Mouse (Mus musculus): Measurements from ENCODE around the gene 2310034G01Rik. TPM values are rescaled to one million over a fixed set of nuclear protein-coding genes. Genes with fewer than 3 reads are reported as not detected.

The 2310034G01Rik gene
- polyA plus RNA-seq, 1 experiment from 2014 or later = 1.7 TPM

DNA sequence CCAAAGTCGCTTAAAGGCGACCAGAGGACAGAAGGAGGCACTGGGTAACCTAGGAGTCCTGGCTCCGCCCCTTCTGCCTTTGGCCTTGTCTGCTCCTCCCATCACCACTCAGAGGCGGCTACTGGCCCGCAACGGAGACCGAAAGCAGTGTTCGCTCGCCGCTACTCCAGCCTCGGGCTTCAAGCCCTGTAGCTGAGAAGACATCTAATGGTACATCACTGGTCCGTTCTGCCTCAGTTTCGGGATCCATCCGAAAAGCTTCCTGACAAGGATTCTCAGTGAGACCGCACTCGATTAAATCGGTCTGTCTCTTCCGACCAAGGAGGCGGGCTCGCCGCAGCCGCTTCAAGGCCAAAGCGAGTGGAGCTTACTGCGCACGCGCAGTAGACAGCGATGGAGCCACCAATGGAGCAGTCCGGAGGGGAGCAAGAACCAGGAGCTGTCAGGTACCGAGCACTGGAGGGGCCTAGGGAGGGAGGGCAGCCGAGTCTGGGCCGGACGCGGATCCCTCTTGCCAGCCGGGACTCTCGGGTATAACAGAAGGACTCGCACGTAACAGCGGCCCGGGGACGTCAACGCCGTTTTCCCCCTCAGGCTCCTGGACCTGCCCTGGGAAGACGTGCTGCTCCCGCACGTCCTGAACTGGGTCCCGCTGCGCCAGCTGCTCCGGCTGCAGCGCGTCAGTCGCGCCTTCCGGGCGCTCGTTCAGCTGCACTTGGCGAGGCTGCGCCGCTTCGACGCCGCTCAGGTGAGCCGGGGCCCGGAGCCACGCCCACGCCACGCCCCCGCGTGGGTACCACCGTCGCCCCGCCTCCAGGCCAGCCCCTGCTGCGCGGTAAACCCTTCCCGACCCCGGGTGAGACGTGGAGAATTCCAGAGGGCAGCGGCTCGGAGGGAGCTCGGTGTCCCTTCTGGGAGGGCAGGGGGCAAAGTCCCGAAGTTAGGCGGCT is 21.7 kb downstream of the 2310034G01Rik start, which contains the start of gene Fbxl15:
Gene Fbxl15 (plus strand): TSS at position 104 of the 950 bp plus-strand sequence.
- WGBS = under 1% methylated on average over 81 of the region's 81 CpGs
- ATAC-seq (ENCODE audit: low FRiP score) = peak; percentile 90
- Histone ChIP-seq H3K9me3 (ENCODE audit: control insufficient read depth, low read length) (no peaks in the 10 kb centered on the region), H3K36me3 (ENCODE audit: control insufficient read depth, insufficient read depth, low read length) (peaks cover 5% of the 10 kb centered on the region; the same call in 1 of the 2 replicates), H3K4me2 (replicated peaks; ENCODE audit: low read depth, low read length) (peak within 1 kb of the TSS; percentile 100), H3K4me1 (replicated peaks; ENCODE audit: control insufficient read depth, insufficient read depth, low read length) (peaks cover 15% of the 10 kb centered on the region), H3K4me3 (ENCODE audit: low read depth, low read length) (peak within 1 kb of the TSS; percentile 71), H3K9ac (ENCODE audit: low read depth, low read length) (peak within 1 kb of the TSS; percentile 76), H3K27ac (ENCODE audit: low read depth, low read length) (peak within 1 kb of the TSS; percentile 95), H3K27me3 (ENCODE audit: control insufficient read depth, insufficient read depth, low read length) (peaks cover 19% of the 10 kb centered on the region)
- peak; percentile 97 for DNase-seq (ENCODE audit: low spot score)

- ATAC-seq (ENCODE audit: low FRiP score) = peak; percentile 5; the same call in 1 of the 2 replicates
- peak overlapping the region; percentile 71 for H3K4me3 ChIP-seq (ENCODE audit: low read depth, low read length)
- WGBS = 33% methylated on average over 14 of the region's 14 CpGs
- peaks cover 25% of the 10 kb centered on the region for H3K27me3 ChIP-seq (ENCODE audit: control insufficient read depth, insufficient read depth, low read length)
- H3K9me3 ChIP-seq (ENCODE audit: control insufficient read depth, low read length) = no peaks in the 10 kb centered on the region
- H3K4me2 ChIP-seq (replicated peaks; ENCODE audit: low read depth, low read length) = peak overlapping the region; percentile 100
- H3K9ac ChIP-seq (ENCODE audit: low read depth, low read length) = peak overlapping the region; percentile 76
- H3K36me3 ChIP-seq (ENCODE audit: control insufficient read depth, insufficient read depth, low read length) = peaks cover 5% of the 10 kb centered on the region; the same call in 1 of the 2 replicates
- DNase-seq (ENCODE audit: low spot score) = no peak
- peaks cover 15% of the 10 kb centered on the region for H3K4me1 ChIP-seq (replicated peaks; ENCODE audit: control insufficient read depth, insufficient read depth, low read length)
- H3K27ac ChIP-seq (ENCODE audit: low read depth, low read length) = peak overlapping the region; percentile 95
Measured at GRCm38 (mm10) chr19:46327531-46328064, 22.5 kb downstream of the 2310034G01Rik start.

- DNase-seq (ENCODE audit: low spot score) = peak; percentile 78
- Histone ChIP-seq H3K27ac (ENCODE audit: low read depth, low read length) (peak within 1 kb of the TSS; percentile 95), H3K4me3 (ENCODE audit: low read depth, low read length) (peak within 1 kb of the TSS; percentile 71), H3K9me3 (ENCODE audit: control insufficient read depth, low read length) (no peaks in the 10 kb centered on the region), H3K27me3 (ENCODE audit: control insufficient read depth, insufficient read depth, low read length) (peaks cover 25% of the 10 kb centered on the region), H3K4me2 (replicated peaks; ENCODE audit: low read depth, low read length) (peak within 1 kb of the TSS; percentile 100), H3K4me1 (replicated peaks; ENCODE audit: control insufficient read depth, insufficient read depth, low read length) (peaks cover 21% of the 10 kb centered on the region), H3K9ac (ENCODE audit: low read depth, low read length) (peak within 1 kb of the TSS; percentile 76), H3K36me3 (ENCODE audit: control insufficient read depth, insufficient read depth, low read length) (peaks cover 5% of the 10 kb centered on the region; the same call in 1 of the 2 replicates)
- WGBS = 1% methylated on average over 35 of the region's 35 CpGs
- ATAC-seq (ENCODE audit: low FRiP score) = no peak
Measured at GRCm38 (mm10) chr19:46326756-46327305, 23.3 kb downstream of the 2310034G01Rik start, which contains the start of gene Psd. TSS of gene Psd (minus strand) at chr19:46327156.

- peak overlapping the region; percentile 36 for H3K4me3 ChIP-seq (ENCODE audit: low read depth, low read length)
- peaks cover 25% of the 10 kb centered on the region for H3K27me3 ChIP-seq (ENCODE audit: control insufficient read depth, insufficient read depth, low read length)
- peaks cover 25% of the 10 kb centered on the region for H3K4me1 ChIP-seq (replicated peaks; ENCODE audit: control insufficient read depth, insufficient read depth, low read length)
- ATAC-seq (ENCODE audit: low FRiP score) (no peak), DNase-seq (ENCODE audit: low spot score) (no peak)
- H3K36me3 ChIP-seq (ENCODE audit: control insufficient read depth, insufficient read depth, low read length) = peaks cover 5% of the 10 kb centered on the region; the same call in 1 of the 2 replicates
- no peak overlapping the region for H3K27ac ChIP-seq (ENCODE audit: low read depth, low read length)
- H3K4me2 ChIP-seq (replicated peaks; ENCODE audit: low read depth, low read length) = peak overlapping the region; percentile 100
- WGBS = 4% methylated on average over 24 of the region's 29 CpGs
- peak overlapping the region; percentile 58; the same call in 1 of the 2 replicates for H3K9ac ChIP-seq (ENCODE audit: low read depth, low read length)
- H3K9me3 ChIP-seq (ENCODE audit: control insufficient read depth, low read length) = no peaks in the 10 kb centered on the region
Measured at GRCm38 (mm10) chr19:46326019-46326755, 23.9 kb downstream of the 2310034G01Rik start.

- Histone ChIP-seq H3K36me3 (ENCODE audit: control insufficient read depth, insufficient read depth, low read length) (no peaks in the 10 kb centered on the region), H3K4me1 (replicated peaks; ENCODE audit: control insufficient read depth, insufficient read depth, low read length) (peaks cover 32% of the 10 kb centered on the region), H3K9ac (ENCODE audit: low read depth, low read length) (no peak overlapping the region), H3K9me3 (ENCODE audit: control insufficient read depth, low read length) (no peaks in the 10 kb centered on the region), H3K4me3 (ENCODE audit: low read depth, low read length) (no peak overlapping the region), H3K4me2 (replicated peaks; ENCODE audit: low read depth, low read length) (no peak overlapping the region), H3K27me3 (ENCODE audit: control insufficient read depth, insufficient read depth, low read length) (peaks cover 32% of the 10 kb centered on the region), H3K27ac (ENCODE audit: low read depth, low read length) (no peak overlapping the region)
- 82% methylated on average over 5 of the region's 5 CpGs for WGBS
- ATAC-seq (ENCODE audit: low FRiP score) = no peak
- no peak for DNase-seq (ENCODE audit: low spot score)
Measured at GRCm38 (mm10) chr19:46324918-46325317, 25.2 kb downstream of the 2310034G01Rik start.

DNA sequence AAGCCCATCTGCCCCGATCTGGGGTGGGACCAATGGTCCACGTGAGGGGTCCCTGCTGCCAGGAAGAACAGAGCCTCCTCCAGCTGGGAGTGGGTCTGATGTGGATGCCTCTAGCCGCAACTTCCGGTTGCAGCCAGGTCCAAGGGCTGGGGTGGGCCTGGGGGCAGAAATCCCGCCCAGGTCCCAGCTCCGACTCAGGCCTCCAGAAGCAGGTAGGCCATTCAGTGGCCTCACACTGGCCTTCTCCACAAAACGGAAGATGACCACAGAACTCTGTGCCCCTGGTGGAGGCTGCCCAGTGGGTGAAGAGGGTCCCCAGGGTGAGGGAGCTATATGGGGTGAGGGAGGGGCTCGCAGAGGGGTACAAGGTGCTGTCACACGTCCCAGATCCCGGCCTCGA is 25.7 kb downstream of the 2310034G01Rik start:
- Histone ChIP-seq H3K4me3 (ENCODE audit: low read depth, low read length) (no peak overlapping the region), H3K9me3 (ENCODE audit: control insufficient read depth, low read length) (no peaks in the 10 kb centered on the region), H3K27me3 (ENCODE audit: control insufficient read depth, insufficient read depth, low read length) (peaks cover 37% of the 10 kb centered on the region), H3K9ac (ENCODE audit: low read depth, low read length) (no peak overlapping the region), H3K36me3 (ENCODE audit: control insufficient read depth, insufficient read depth, low read length) (no peaks in the 10 kb centered on the region), H3K4me2 (replicated peaks; ENCODE audit: low read depth, low read length) (no peak overlapping the region), H3K27ac (ENCODE audit: low read depth, low read length) (no peak overlapping the region), H3K4me1 (replicated peaks; ENCODE audit: control insufficient read depth, insufficient read depth, low read length) (peaks cover 31% of the 10 kb centered on the region)
- no peak for ATAC-seq (ENCODE audit: low FRiP score)
- 74% methylated on average over 11 of the region's 11 CpGs for WGBS
- no peak for DNase-seq (ENCODE audit: low spot score)

GRCm38 (mm10) chr19:46323716-46324115 is 26.4 kb downstream of the 2310034G01Rik start:
- no peak for ATAC-seq (ENCODE audit: low FRiP score)
- Histone ChIP-seq H3K36me3 (ENCODE audit: control insufficient read depth, insufficient read depth, low read length) (no peaks in the 10 kb centered on the region), H3K4me2 (replicated peaks; ENCODE audit: low read depth, low read length) (no peak overlapping the region), H3K4me1 (replicated peaks; ENCODE audit: control insufficient read depth, insufficient read depth, low read length) (peaks cover 26% of the 10 kb centered on the region), H3K4me3 (ENCODE audit: low read depth, low read length) (no peak overlapping the region), H3K9me3 (ENCODE audit: control insufficient read depth, low read length) (no peaks in the 10 kb centered on the region), H3K27ac (ENCODE audit: low read depth, low read length) (no peak overlapping the region), H3K9ac (ENCODE audit: low read depth, low read length) (no peak overlapping the region), H3K27me3 (ENCODE audit: control insufficient read depth, insufficient read depth, low read length) (peaks cover 44% of the 10 kb centered on the region)
- 78% methylated on average over 5 of the region's 5 CpGs for WGBS
- DNase-seq (ENCODE audit: low spot score) = no peak

- DNase-seq (ENCODE audit: low spot score) (no peak), ATAC-seq (ENCODE audit: low FRiP score) (no peak)
- H3K4me3 ChIP-seq (ENCODE audit: low read depth, low read length) = no peak overlapping the region
- 81% methylated on average over 13 of the region's 13 CpGs for WGBS
- peaks cover 28% of the 10 kb centered on the region for H3K4me1 ChIP-seq (replicated peaks; ENCODE audit: control insufficient read depth, insufficient read depth, low read length)
- H3K4me2 ChIP-seq (replicated peaks; ENCODE audit: low read depth, low read length) = no peak overlapping the region
- H3K9me3 ChIP-seq (ENCODE audit: control insufficient read depth, low read length) = no peaks in the 10 kb centered on the region
- no peaks in the 10 kb centered on the region for H3K36me3 ChIP-seq (ENCODE audit: control insufficient read depth, insufficient read depth, low read length)
- H3K9ac ChIP-seq (ENCODE audit: low read depth, low read length) = no peak overlapping the region
- H3K27ac ChIP-seq (ENCODE audit: low read depth, low read length) = no peak overlapping the region
- H3K27me3 ChIP-seq (ENCODE audit: control insufficient read depth, insufficient read depth, low read length) = peaks cover 50% of the 10 kb centered on the region
Measured at GRCm38 (mm10) chr19:46322996-46323572, 27.0 kb downstream of the 2310034G01Rik start.
